Mouse (Mus musculus) heart, postnatal 14 days (tissue): Measurements from ENCODE around the gene Slc28a3. TPM values are rescaled to one million over a fixed set of nuclear protein-coding genes. Genes with fewer than 3 reads are reported as not detected.

Source experiments
- DNase-seq, 2 experiments: peaks; one replicate each; pipeline ENCODE4 v3.0.0; 2021 to 2022
- intact Hi-C: fragments of 180-260 bp; cut with DNase I; formaldehyde crosslinking; loops from one replicate; pipeline ENCODE4 v1.15.1; 2025
- total RNA-seq, 2 experiments: library from RNA; stranded (reverse); gene quantifications; 2 replicates each; pipeline ENCODE4 v1.2.3; 2021

Slc28a3 gene
- total RNA-seq, 2 experiments from 2014 or later: not detected

- no peak for DNase-seq
- intact Hi-C loops: no loop called here
These were observed 75.4 kb downstream of the Slc28a3 start for GRCm38 (mm10) chr13:58535321-58535720.

- intact Hi-C loops: no loop called here
- no peak for DNase-seq
These were observed 75.8 kb downstream of the Slc28a3 start for GRCm38 (mm10) chr13:58534861-58535260.

GRCm38 (mm10) chr13:58534216-58534841 is 76.3 kb downstream of the Slc28a3 start:
- intact Hi-C loops: no loop called here
- DNase-seq: no peak

- intact Hi-C loops: no loop called here
- no peak for DNase-seq
These were observed 86.1 kb downstream of the Slc28a3 start for GRCm38 (mm10) chr13:58524581-58524980.

DNA sequence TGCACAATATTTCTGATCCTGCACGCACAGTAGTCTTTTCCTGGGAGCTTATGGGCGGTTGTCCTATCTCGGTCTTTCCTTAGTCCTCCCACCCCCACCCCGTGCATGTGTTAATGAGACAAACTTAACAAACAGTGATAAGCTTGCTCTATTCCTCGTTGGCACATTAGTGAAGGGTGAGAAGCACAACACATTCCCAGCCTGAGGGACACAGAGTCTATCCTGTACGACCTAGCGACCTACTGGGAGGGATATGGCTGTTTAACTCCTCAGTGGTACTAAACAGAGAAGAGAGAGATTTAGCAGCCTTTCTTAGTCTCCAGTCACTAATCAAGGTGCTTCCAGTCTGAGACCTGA is 86.9 kb downstream of the Slc28a3 start:
- DNase-seq: no peak
- intact Hi-C loops: no loop called here

DNA sequence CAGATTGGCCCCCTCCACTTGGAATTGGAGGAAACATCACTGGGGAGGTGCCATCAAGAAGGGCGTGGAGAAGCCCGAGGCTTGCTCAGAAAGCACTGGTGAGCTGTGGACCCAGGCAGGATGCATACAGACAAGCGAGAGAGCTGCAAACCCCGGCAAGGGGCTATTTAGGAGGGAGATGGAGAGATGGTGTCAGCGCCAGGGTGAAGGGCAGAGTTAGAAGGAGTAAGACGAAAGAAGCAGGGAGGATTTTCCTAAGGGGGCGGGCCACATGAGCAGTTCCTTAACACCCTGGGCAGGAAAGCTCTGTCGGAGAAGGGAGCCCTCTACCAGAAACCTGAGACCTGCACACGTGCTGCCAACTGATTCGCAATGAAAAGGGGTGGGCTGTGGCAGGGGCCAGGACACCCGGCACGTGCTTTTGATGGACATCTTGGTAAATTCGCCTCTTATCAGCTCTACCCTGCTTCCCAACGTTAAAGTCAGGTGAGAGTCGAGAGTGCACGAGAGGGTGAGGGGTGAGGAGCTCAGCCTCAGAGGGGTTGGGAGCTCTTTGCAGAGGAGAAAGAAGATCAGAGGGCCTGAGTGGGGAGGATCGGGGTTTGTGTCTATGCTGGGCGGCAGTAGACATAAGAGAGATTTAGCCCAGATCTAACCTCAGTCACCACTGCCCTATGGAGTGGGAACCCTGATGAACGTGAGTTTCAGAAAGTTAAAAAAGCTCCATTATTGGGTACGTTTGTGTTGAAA is 87.5 kb downstream of the Slc28a3 start:
- DNase-seq: no peak
- intact Hi-C loops: no loop called here

DNA sequence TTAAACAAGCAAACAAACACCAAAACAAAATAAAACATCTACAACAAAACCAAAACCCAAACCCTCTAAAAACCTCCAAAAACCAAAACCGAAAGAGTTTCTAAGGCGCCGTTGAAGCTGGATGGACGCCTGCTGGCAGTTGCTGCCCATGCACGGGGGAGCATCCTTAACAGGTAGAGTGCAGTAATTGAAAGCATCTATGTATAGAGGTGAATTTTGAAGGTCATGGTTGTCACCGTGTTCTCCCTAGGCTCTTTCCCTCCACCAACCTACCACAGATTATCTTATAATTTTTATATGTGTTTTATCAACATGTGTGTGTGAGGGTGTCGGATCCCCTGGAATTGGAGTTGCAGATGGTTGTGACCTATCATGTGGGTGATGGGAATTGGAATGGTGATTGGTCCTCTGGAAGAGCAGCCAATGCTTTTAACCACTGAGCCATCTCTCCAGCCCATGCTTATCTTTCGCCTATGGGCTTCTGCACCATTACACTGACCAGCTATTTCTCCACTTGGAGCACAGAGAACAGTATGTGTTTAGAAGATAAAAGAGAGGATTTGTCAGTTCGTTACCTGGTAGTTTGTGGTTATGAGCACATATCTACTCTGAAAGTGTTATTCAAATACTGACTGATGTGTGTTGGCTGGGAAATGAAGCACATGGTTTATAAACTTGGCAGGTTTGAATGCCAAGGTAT is 89.2 kb downstream of the Slc28a3 start:
- intact Hi-C loops: no loop called here
- DNase-seq: no peak

DNA sequence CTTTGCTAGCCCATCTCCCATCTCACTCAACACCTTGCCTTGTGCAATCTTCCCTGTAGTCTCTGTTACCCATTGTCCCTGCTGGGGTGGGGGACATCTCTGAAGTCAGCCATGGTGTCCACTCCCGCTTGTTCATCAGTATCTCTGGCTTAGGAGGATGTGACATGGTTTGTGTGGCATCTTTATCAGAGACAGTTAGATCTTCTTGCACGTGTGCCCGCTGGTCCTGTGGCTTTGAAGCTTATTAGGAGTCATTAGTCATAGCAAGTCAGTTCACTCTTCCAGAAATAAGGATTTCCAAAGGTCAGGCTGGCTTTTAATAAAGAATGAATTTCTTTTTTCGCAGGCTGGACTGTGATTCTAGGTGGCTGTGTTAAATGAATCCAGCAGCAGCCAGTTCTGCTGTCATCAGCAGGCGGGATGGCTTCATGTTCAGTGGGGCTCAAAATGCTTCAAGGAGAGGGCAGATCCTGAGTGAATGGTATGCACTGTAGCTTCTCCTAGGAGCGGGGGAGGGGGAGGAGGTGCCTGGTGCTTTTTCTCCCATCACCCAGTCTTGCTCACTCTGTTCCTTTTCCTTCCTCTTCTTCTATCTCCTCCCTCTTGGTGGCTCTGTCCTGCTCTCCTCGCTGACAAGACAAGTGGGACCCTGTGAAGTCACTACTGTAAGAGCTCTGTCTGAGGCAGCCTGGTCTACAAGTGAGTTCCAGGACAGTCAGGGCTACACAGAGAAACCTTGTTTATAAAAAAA is 89.9 kb downstream of the Slc28a3 start:
- DNase-seq: no peak
- intact Hi-C loops: no loop called here

DNA sequence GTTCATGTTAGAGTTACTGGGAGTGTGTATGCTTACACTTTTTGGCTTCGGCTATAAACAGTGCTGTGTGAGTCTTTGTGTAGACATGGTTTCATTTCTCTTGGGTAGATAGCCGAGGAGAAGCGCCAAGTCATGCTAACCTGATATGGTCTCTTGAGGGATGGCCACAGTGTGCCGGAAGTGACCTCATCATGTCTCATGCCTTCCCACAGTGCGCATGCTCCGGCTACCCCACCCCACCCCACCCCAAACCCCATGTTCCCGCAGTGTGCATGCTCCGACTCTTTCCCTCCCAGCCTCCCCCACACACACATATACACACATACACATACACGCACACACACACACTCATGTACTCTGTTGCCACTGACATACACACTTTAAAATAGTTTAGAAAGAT is 90.6 kb downstream of the Slc28a3 start:
- intact Hi-C loops: no loop called here
- DNase-seq: no peak

GRCm38 (mm10) chr13:58516277-58516676 is 94.4 kb downstream of the Slc28a3 start:
- intact Hi-C loops: loop anchor here (5.0 kb wide), 1 partner anchor 94 kb away; no protein-coding TSS in a partner anchor
- no peak for DNase-seq

GRCm38 (mm10) chr13:58515635-58516034 is 95.0 kb downstream of the Slc28a3 start:
- DNase-seq: no peak
- intact Hi-C loops: loop anchor here (5.0 kb wide), 1 partner anchor 93 kb away; no protein-coding TSS in a partner anchor

- intact Hi-C loops: no loop called here
These were observed 96.4 kb downstream of the Slc28a3 start for GRCm38 (mm10) chr13:58514147-58514727.

GRCm38 (mm10) chr13:58511926-58512325 is 98.8 kb downstream of the Slc28a3 start:
- no peak for DNase-seq
- intact Hi-C loops: no loop called here

More at GRCm38 (mm10) chr13:58514147-58514727, 96.4 kb downstream of the Slc28a3 start:
- DNase-seq: no peak

DNA sequence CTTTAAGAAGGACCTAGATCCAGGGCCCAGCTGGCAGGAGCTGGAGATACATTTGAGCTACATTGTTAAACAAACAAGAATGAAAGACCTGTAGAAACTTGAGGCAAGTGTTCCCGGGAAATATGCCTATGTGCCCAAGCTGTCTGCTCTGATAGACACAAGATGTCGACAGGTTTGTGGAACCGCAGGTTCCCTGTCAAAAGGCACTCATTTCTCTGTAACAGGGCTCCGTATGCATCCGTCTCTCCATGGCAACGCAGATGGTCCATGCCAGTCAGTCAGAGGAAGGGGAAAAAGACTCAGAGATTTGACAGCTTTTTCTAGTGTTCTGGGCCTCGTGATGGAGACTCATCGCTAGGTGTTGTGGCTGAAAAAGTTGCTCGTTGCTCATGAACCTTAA is 99.4 kb downstream of the Slc28a3 start:
- DNase-seq: no peak
- intact Hi-C loops: no loop called here

GRCm38 (mm10) chr13:58509241-58509640 is 101.4 kb downstream of the Slc28a3 start:
- intact Hi-C loops: no loop called here

DNA sequence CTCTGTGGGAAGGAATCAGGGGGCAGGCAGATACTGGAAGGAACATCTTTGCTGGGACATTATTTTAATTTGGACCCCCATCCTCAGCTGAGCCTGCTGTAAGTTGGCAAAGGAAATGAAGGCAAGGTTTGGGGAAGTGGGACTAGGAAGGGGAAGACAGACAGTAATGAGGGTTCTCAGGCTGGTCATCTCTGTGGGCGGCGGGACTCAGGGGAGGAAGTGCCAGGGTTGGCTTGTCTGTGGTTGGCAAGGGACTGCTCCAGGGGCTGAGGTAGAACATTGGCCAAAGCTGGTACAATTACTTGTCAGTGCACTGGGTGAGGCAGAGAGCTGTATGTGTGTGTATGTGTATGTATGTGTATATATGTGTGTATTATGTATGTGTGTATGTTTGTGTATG is 107.1 kb downstream of the Slc28a3 start:
- intact Hi-C loops: no loop called here

More at GRCm38 (mm10) chr13:58509241-58509640, 101.4 kb downstream of the Slc28a3 start:
- no peak for DNase-seq

GRCm38 (mm10) chr13:58497809-58498208 is 112.9 kb downstream of the Slc28a3 start:
- intact Hi-C loops: no loop called here
- no peak for DNase-seq

More for the DNA sequence above, 107.1 kb downstream of the Slc28a3 start:
- no peak for DNase-seq
